Mouse (Mus musculus) retina, embryonic 14.5 days (tissue): Measurements from ENCODE around the gene Gm11569.
"Not testable (repeated sequence)": the region's sequence is repeated elsewhere in the genome, so short reads cannot be mapped to it uniquely, and the experiment has no call there.

Source experiments
- DNase-seq: peaks from one replicate; pipeline ENCODE4 v3.0.0-alpha.2; 2015; ENCODE audit warnings: low spot score

Gene Gm11569

GRCm38 (mm10) chr11:99798832-99799231, at the start of gene Gm11569:
Gene Gm11569 (minus strand): TSS chr11:99798932.
- DNase-seq = not testable (repeated sequence)

GRCm38 (mm10) chr11:99846746-99847145, 48.0 kb upstream of the Gm11569 start:
- DNase-seq = no peak

- DNase-seq = no peak
These were observed 43.5 kb upstream of the Gm11569 start for GRCm38 (mm10) chr11:99842185-99842584.

- no peak for DNase-seq
These were observed 39.2 kb upstream of the Gm11569 start, which contains the start of gene 2300003K06Rik for GRCm38 (mm10) chr11:99837966-99838365. Gene 2300003K06Rik (minus strand): TSS chr11:99838066.

- not testable (repeated sequence) for DNase-seq
These were observed 16.8 kb upstream of the Gm11569 start, which contains the start of gene Gm11564 for GRCm38 (mm10) chr11:99815566-99815965. Gene Gm11564 (minus strand): TSS chr11:99815666.

- DNase-seq = not testable (repeated sequence)
These were observed 11.1 kb upstream of the Gm11569 start, which contains the start of gene Krtap4-13 for GRCm38 (mm10) chr11:99809792-99810191. Gene Krtap4-13 (minus strand): TSS chr11:99809892.

- DNase-seq = not testable (repeated sequence)
These were observed 5.6 kb upstream of the Gm11569 start, which contains the start of gene Gm11554 for GRCm38 (mm10) chr11:99804346-99804745. Gene Gm11554 (minus strand): TSS chr11:99804446.

GRCm38 (mm10) chr11:99793367-99793766, 5.4 kb downstream of the Gm11569 start, which contains the start of gene Gm11596:
Gene Gm11596 (minus strand): TSS chr11:99793467.
- DNase-seq = no peak

GRCm38 (mm10) chr11:99784900-99785299, 13.8 kb downstream of the Gm11569 start, which contains the start of gene Krtap4-9:
Gene Krtap4-9 (plus strand): TSS chr11:99785200.
- DNase-seq = not testable (repeated sequence)

- DNase-seq = no peak
These were observed 18.1 kb downstream of the Gm11569 start, which contains the start of gene Krtap4-8 for GRCm38 (mm10) chr11:99780604-99781003. Gene Krtap4-8 (minus strand): TSS chr11:99780704.

- peak; percentile 10 for DNase-seq
These were observed 20.3 kb downstream of the Gm11569 start for GRCm38 (mm10) chr11:99778401-99778800.

- DNase-seq = not testable (repeated sequence)
These were observed 25.9 kb downstream of the Gm11569 start, which contains the start of gene Gm11595 for GRCm38 (mm10) chr11:99772813-99773212. Gene Gm11595 (minus strand): TSS chr11:99772913.

GRCm38 (mm10) chr11:99768410-99768809, 30.3 kb downstream of the Gm11569 start:
- DNase-seq = no peak

GRCm38 (mm10) chr11:99758877-99759276, 39.9 kb downstream of the Gm11569 start:
- no peak for DNase-seq
